Mouse (Mus musculus) lung, embryonic 15.5 days (tissue): ENCODE data around the gene Dync1i1. TPM values are rescaled to one million over a fixed set of nuclear protein-coding genes. Genes with fewer than 3 reads are reported as not detected.

Experiments
- ATAC-seq: fragments of 200-750 bp; cut with Nextera tagmentation; 2 replicates; pipeline ENCODE4 v1.8.0; 2017; ENCODE audit warnings: moderate number of reproducible peaks, borderline replicate concordance; ENCODE audit not compliant: low FRiP score, low TSS enrichment; ENCODE audit errors: extremely low read depth
- H3K27ac ChIP-seq: fragments of 300-500 bp; sonication (generic); 2 replicates; pipeline ENCODE4 v1.5.1; 2015; ENCODE audit warnings: moderate library complexity, mild to moderate bottlenecking, inconsistent platforms
- H3K27me3 ChIP-seq: fragments of 300-500 bp; sonication (generic); 2 replicates; pipeline ENCODE4 v1.6.1; 2015; ENCODE audit warnings: inconsistent platforms
- H3K36me3 ChIP-seq: fragments of 300-500 bp; sonication (generic); 2 replicates; pipeline ENCODE4 v1.6.1; 2015; ENCODE audit warnings: inconsistent platforms
- H3K4me1 ChIP-seq: fragments of 300-500 bp; sonication (generic); 2 replicates; pipeline ENCODE4 v1.6.1; 2015; ENCODE audit warnings: inconsistent platforms
- H3K4me2 ChIP-seq: fragments of 300-500 bp; sonication (generic); 2 replicates; pipeline ENCODE4 v1.6.1; 2015; ENCODE audit warnings: inconsistent platforms, mild to moderate bottlenecking, moderate library complexity
- H3K4me3 ChIP-seq: fragments of 300-500 bp; sonication (generic); 2 replicates; pipeline ENCODE4 v1.5.1; 2015; ENCODE audit warnings: mild to moderate bottlenecking, inconsistent platforms
- H3K9ac ChIP-seq: fragments of 300-500 bp; sonication (generic); 2 replicates; pipeline ENCODE4 v1.6.1; 2015; ENCODE audit warnings: inconsistent platforms
- H3K9me3 ChIP-seq: fragments of 300-500 bp; sonication (generic); 2 replicates; pipeline ENCODE4 v1.6.1; 2016; ENCODE audit warnings: inconsistent platforms
- WGBS: fragments of 180-500 bp; shearing (Covaris S2); methylation state at CpG from one replicate; pipeline ENCODE4 v1.1.7; 2015; 5-methylcytosine and 5-hydroxymethylcytosine counted together
- polyA plus RNA-seq: library from polyadenylated mRNA; unstranded; fragments of >200 nt; fragmentation: Nextera tagmentation; extraction: Ambion mirVana; gene quantifications from 2 replicates; pipeline ENCODE4 v1.2.1, GENCODE M21; 2015

Dync1i1 gene
- polyA plus RNA-seq, 1 experiment from 2014 or later = 1.3 TPM

- H3K9me3 ChIP-seq = no peaks in the 10 kb centered on the region
- H3K27me3 ChIP-seq = no peaks in the 10 kb centered on the region
- no peak overlapping the region for H3K4me3 ChIP-seq
- ATAC-seq = no peak
- no peaks in the 10 kb centered on the region for H3K36me3 ChIP-seq
- H3K9ac ChIP-seq = no peak overlapping the region
- H3K4me2 ChIP-seq = no peak overlapping the region
- no peaks in the 10 kb centered on the region for H3K4me1 ChIP-seq
- no peak overlapping the region for H3K27ac ChIP-seq
- WGBS = 59% methylated on average over 18 of the region's 18 CpGs
Observed at GRCm38 (mm10) chr6:6038773-6039550, 313.5 kb downstream of the Dync1i1 start.

GRCm38 (mm10) chr6:6046729-6047424 is 321.4 kb downstream of the Dync1i1 start:
- Histone ChIP-seq H3K4me3 (no peak overlapping the region), H3K27me3 (no peaks in the 10 kb centered on the region), H3K27ac (no peak overlapping the region), H3K9me3 (no peaks in the 10 kb centered on the region), H3K36me3 (no peaks in the 10 kb centered on the region), H3K9ac (no peak overlapping the region), H3K4me1 (no peaks in the 10 kb centered on the region), H3K4me2 (no peak overlapping the region)
- WGBS = 57% methylated on average over 12 of the region's 12 CpGs
- no peak for ATAC-seq

GRCm38 (mm10) chr6:6052696-6053095 is 327.3 kb downstream of the Dync1i1 start:
- Histone ChIP-seq H3K4me3 (no peak overlapping the region), H3K4me1 (no peaks in the 10 kb centered on the region), H3K9ac (no peak overlapping the region), H3K4me2 (no peak overlapping the region), H3K9me3 (no peaks in the 10 kb centered on the region), H3K27ac (no peak overlapping the region), H3K27me3 (no peaks in the 10 kb centered on the region), H3K36me3 (no peaks in the 10 kb centered on the region)
- ATAC-seq = no peak
- WGBS = 64% methylated on average over 11 of the region's 11 CpGs

- Histone ChIP-seq H3K4me2 (no peak overlapping the region), H3K27me3 (no peaks in the 10 kb centered on the region), H3K4me1 (no peaks in the 10 kb centered on the region), H3K36me3 (no peaks in the 10 kb centered on the region), H3K9ac (no peak overlapping the region), H3K4me3 (no peak overlapping the region), H3K9me3 (no peaks in the 10 kb centered on the region), H3K27ac (no peak overlapping the region)
- 87% methylated on average over 3 of the region's 3 CpGs for WGBS
- no peak for ATAC-seq
Observed at GRCm38 (mm10) chr6:6053946-6054345, 328.5 kb downstream of the Dync1i1 start.

- Histone ChIP-seq H3K4me2 (no peak overlapping the region), H3K27ac (no peak overlapping the region), H3K36me3 (no peaks in the 10 kb centered on the region), H3K4me3 (no peak overlapping the region), H3K9me3 (no peaks in the 10 kb centered on the region), H3K9ac (no peak overlapping the region), H3K27me3 (no peaks in the 10 kb centered on the region), H3K4me1 (no peaks in the 10 kb centered on the region)
- 65% methylated on average over 3 of the region's 3 CpGs for WGBS
- no peak for ATAC-seq
Observed at GRCm38 (mm10) chr6:6058548-6058947, 333.1 kb downstream of the Dync1i1 start.

GRCm38 (mm10) chr6:6067201-6067600 is 341.8 kb downstream of the Dync1i1 start:
- Histone ChIP-seq H3K4me3 (no peak overlapping the region), H3K27ac (no peak overlapping the region), H3K4me2 (no peak overlapping the region), H3K36me3 (no peaks in the 10 kb centered on the region), H3K4me1 (no peaks in the 10 kb centered on the region), H3K9me3 (no peaks in the 10 kb centered on the region), H3K9ac (no peak overlapping the region), H3K27me3 (no peaks in the 10 kb centered on the region)
- WGBS = 82% methylated on average over 6 of the region's 6 CpGs
- ATAC-seq = no peak

- 11% methylated on average over 3 of the region's 3 CpGs for WGBS
- Histone ChIP-seq H3K36me3 (no peaks in the 10 kb centered on the region; the same call in 1 of the 2 replicates), H3K27me3 (no peaks in the 10 kb centered on the region), H3K4me3 (no peak overlapping the region), H3K4me1 (no peaks in the 10 kb centered on the region), H3K4me2 (no peak overlapping the region), H3K27ac (no peak overlapping the region), H3K9me3 (no peaks in the 10 kb centered on the region), H3K9ac (no peak overlapping the region)
- ATAC-seq = no peak
Observed at GRCm38 (mm10) chr6:6070015-6070414, 344.6 kb downstream of the Dync1i1 start.

- Histone ChIP-seq H3K9me3 (no peaks in the 10 kb centered on the region), H3K9ac (no peak overlapping the region), H3K4me2 (no peak overlapping the region), H3K4me3 (no peak overlapping the region), H3K27me3 (no peaks in the 10 kb centered on the region), H3K36me3 (no peaks in the 10 kb centered on the region; the same call in 1 of the 2 replicates), H3K27ac (no peak overlapping the region), H3K4me1 (no peaks in the 10 kb centered on the region)
- WGBS = 62% methylated on average over 7 of the region's 7 CpGs
- ATAC-seq = no peak
Observed at GRCm38 (mm10) chr6:6071038-6071437, 345.6 kb downstream of the Dync1i1 start.

GRCm38 (mm10) chr6:6075940-6076447 is 350.6 kb downstream of the Dync1i1 start:
- Histone ChIP-seq H3K4me1 (no peaks in the 10 kb centered on the region), H3K36me3 (no peaks in the 10 kb centered on the region; the same call in 1 of the 2 replicates), H3K27me3 (no peaks in the 10 kb centered on the region), H3K4me3 (no peak overlapping the region), H3K27ac (no peak overlapping the region), H3K9ac (no peak overlapping the region), H3K9me3 (no peaks in the 10 kb centered on the region), H3K4me2 (no peak overlapping the region)
- no peak for ATAC-seq
- 89% methylated on average over 7 of the region's 7 CpGs for WGBS

- Histone ChIP-seq H3K27ac (no peak overlapping the region), H3K27me3 (no peaks in the 10 kb centered on the region), H3K9me3 (no peaks in the 10 kb centered on the region), H3K9ac (no peak overlapping the region), H3K4me3 (no peak overlapping the region), H3K4me1 (no peaks in the 10 kb centered on the region), H3K4me2 (no peak overlapping the region), H3K36me3 (no peaks in the 10 kb centered on the region; the same call in 1 of the 2 replicates)
- no peak for ATAC-seq
- WGBS = 51% methylated on average over 4 of the region's 4 CpGs
Observed at GRCm38 (mm10) chr6:6077234-6077633, 351.8 kb downstream of the Dync1i1 start.
